Comparison of ENCODE assay signal across 22 mouse cellular contexts in genomic region chr8:90536196-90536640, GRCm38 (mm10).
A peak's percentile ranks its signal among the peaks of the same experiment; 100 is the strongest.
DNase-seq lines count a peak whose midpoint lies in the region; ATAC-seq and TF ChIP-seq lines count a peak whose summit lies in the region.
"Had no signal": no experiment of that assay in that cellular context is flagged by ENCODE, and none has a peak within 500 bp of the region (broad histone marks: within the 10 kb centered on the region; RNA-seq: fewer than 3 reads in every experiment).

No protein-coding gene starts in this region.

- no peaks in the 10 kb centered on the region for H3K36me3 ChIP-seq in forebrain, embryonic 13.5 days (ENCODE audit: poor library complexity, severe bottlenecking)
- H3K36me3 ChIP-seq in forebrain, embryonic 10.5 days (replicated peaks) = no peaks in the 10 kb centered on the region
- H3K36me3 ChIP-seq in forebrain, postnatal 0 days (ENCODE audit: insufficient read depth) = no peaks in the 10 kb centered on the region
- no peaks in the 10 kb centered on the region for H3K36me3 ChIP-seq in midbrain, embryonic 16.5 days (ENCODE audit: control insufficient read depth, insufficient read depth, low read length)
- H3K36me3 ChIP-seq: kidney, embryonic 15.5 days; limb, embryonic 13.5 days; liver, embryonic 13.5 days; lung, embryonic 15.5 days had no signal

- no peaks in the 10 kb centered on the region for H3K9me3 ChIP-seq in forebrain, embryonic 13.5 days (replicated peaks)
- H3K9me3 ChIP-seq in forebrain, embryonic 10.5 days = no peaks in the 10 kb centered on the region
- no peaks in the 10 kb centered on the region for H3K9me3 ChIP-seq in forebrain, postnatal 0 days (ENCODE audit: low read length)
- H3K9me3 ChIP-seq in midbrain, embryonic 16.5 days (replicated peaks; ENCODE audit: control insufficient read depth, low read length, poor library complexity, severe bottlenecking) = no peaks in the 10 kb centered on the region
- H3K9me3 ChIP-seq: kidney, embryonic 15.5 days; limb, embryonic 13.5 days; lung, embryonic 15.5 days had no signal

- no peak for DNase-seq in forebrain, embryonic 10.5 days (ENCODE audit: extremely low spot score, low spot score)
- peak; percentile 79 for DNase-seq in retina, postnatal 1 day
- no peak for DNase-seq in retina, embryonic 14.5 days (ENCODE audit: low spot score)
- peak; percentile 77 for DNase-seq in forebrain, postnatal 0 days
- no peak for DNase-seq in spleen, postnatal 14 days (ENCODE audit: low spot score in 2 of 2)
- DNase-seq in kidney, postnatal 4 days = no peak
- DNase-seq: adrenal gland, postnatal 14 days; cerebellum, adult 18-20 months; cerebellum, postnatal 36 days; heart, adult 18-20 months; heart, postnatal 4 days; liver, embryonic 13.5 days; spleen, adult 18-20 months had no signal

- peaks cover 31% of the 10 kb centered on the region for H3K4me1 ChIP-seq in forebrain, embryonic 13.5 days
- peaks cover 10% of the 10 kb centered on the region for H3K4me1 ChIP-seq in forebrain, embryonic 10.5 days
- H3K4me1 ChIP-seq in forebrain, postnatal 0 days (ENCODE audit: insufficient read depth) = no peaks in the 10 kb centered on the region
- H3K4me1 ChIP-seq in midbrain, embryonic 16.5 days (ENCODE audit: control insufficient read depth, insufficient read depth, low read length) = peaks cover 2% of the 10 kb centered on the region; the same call in 1 of the 2 replicates
- H3K4me1 ChIP-seq: kidney, embryonic 15.5 days; limb, embryonic 13.5 days; liver, embryonic 13.5 days; lung, embryonic 15.5 days had no signal

- no peak overlapping the region for H3K4me3 ChIP-seq in forebrain, embryonic 13.5 days
- H3K4me3 ChIP-seq in forebrain, embryonic 10.5 days = no peak overlapping the region
- H3K4me3 ChIP-seq in forebrain, postnatal 0 days (ENCODE audit: low read depth, low read length) = no peak overlapping the region
- H3K4me3 ChIP-seq in midbrain, embryonic 16.5 days (ENCODE audit: low read depth, low read length) = no peak overlapping the region
- H3K4me3 ChIP-seq: kidney, embryonic 15.5 days; limb, embryonic 13.5 days; liver, embryonic 13.5 days; lung, embryonic 15.5 days had no signal

- no peak for TF ChIP-seq CTCF in forebrain, postnatal 0 days (IDR thresholded peaks at IDR 0.05; ENCODE audit: low read depth)

- H3K27me3 ChIP-seq in forebrain, embryonic 13.5 days = no peaks in the 10 kb centered on the region
- no peaks in the 10 kb centered on the region for H3K27me3 ChIP-seq in forebrain, embryonic 10.5 days (ENCODE audit: poor library complexity, severe bottlenecking)
- no peaks in the 10 kb centered on the region for H3K27me3 ChIP-seq in forebrain, postnatal 0 days (ENCODE audit: insufficient read depth, low read length)
- H3K27me3 ChIP-seq in midbrain, embryonic 16.5 days (ENCODE audit: control insufficient read depth, insufficient read depth, low read depth, low read length) = no peaks in the 10 kb centered on the region
- H3K27me3 ChIP-seq: kidney, embryonic 15.5 days; limb, embryonic 13.5 days; liver, embryonic 13.5 days; lung, embryonic 15.5 days had no signal

- H3K4me2 ChIP-seq in forebrain, embryonic 13.5 days = peak overlapping the region; percentile 26; the same call in 1 of the 2 replicates
- no peak overlapping the region for H3K4me2 ChIP-seq in forebrain, postnatal 0 days (ENCODE audit: low read depth)
- no peak overlapping the region for H3K4me2 ChIP-seq in midbrain, embryonic 16.5 days (ENCODE audit: low read length)
- H3K4me2 ChIP-seq: kidney, embryonic 15.5 days; limb, embryonic 13.5 days; liver, embryonic 13.5 days; lung, embryonic 15.5 days had no signal

- 26% methylated on average over 4 of the region's 4 CpGs for WGBS in forebrain, embryonic 13.5 days
- WGBS in forebrain, embryonic 10.5 days = 86% methylated on average over 4 of the region's 4 CpGs
- WGBS in forebrain, postnatal 0 days = 18% methylated on average over 4 of the region's 4 CpGs
- WGBS in midbrain, embryonic 16.5 days = 37% methylated on average over 4 of the region's 4 CpGs

- no peak overlapping the region for H3K9ac ChIP-seq in forebrain, embryonic 13.5 days
- no peak overlapping the region for H3K9ac ChIP-seq in forebrain, postnatal 0 days
- H3K9ac ChIP-seq in midbrain, embryonic 16.5 days (ENCODE audit: low read depth, low read length) = no peak overlapping the region
- H3K9ac ChIP-seq: kidney, embryonic 15.5 days; limb, embryonic 13.5 days; liver, embryonic 13.5 days; lung, embryonic 15.5 days had no signal

- peak; percentile 90 for ATAC-seq in forebrain, embryonic 13.5 days
- peak; percentile 74; the same call in 1 of the 2 replicates for ATAC-seq in forebrain, postnatal 0 days
- peak; percentile 51; the same call in 1 of the 2 replicates for ATAC-seq in midbrain, embryonic 16.5 days
- ATAC-seq: activated CD4-positive, CD25-positive, alpha-beta regulatory T cell, adult 4 months; CD4-positive, CD25-positive, alpha-beta regulatory T cell, adult 4 months; intestine, postnatal 0 days had no signal

- H3K27ac ChIP-seq in forebrain, embryonic 13.5 days = no peak overlapping the region
- H3K27ac ChIP-seq in forebrain, embryonic 10.5 days = no peak overlapping the region
- H3K27ac ChIP-seq in forebrain, postnatal 0 days (ENCODE audit: low read depth, low read length) = no peak overlapping the region
- H3K27ac ChIP-seq in midbrain, embryonic 16.5 days (ENCODE audit: low read length) = no peak overlapping the region
- H3K27ac ChIP-seq: kidney, embryonic 15.5 days; limb, embryonic 13.5 days; liver, embryonic 13.5 days; lung, embryonic 15.5 days; macrophage had no signal

Comparison
In these comparisons a context has a peak if more than half of its experiments do, and no peak if none do; other contexts are left out.
1. DNase-seq: peak in retina, postnatal 1 day (single experiment) and forebrain, postnatal 0 days (single experiment); none in forebrain, embryonic 10.5 days (single experiment), retina, embryonic 14.5 days (single experiment), spleen, postnatal 14 days (0 of 2) and kidney, postnatal 4 days (0 of 2).
2. Peak in every context shown above with its lines, with median percentiles within 50 percentile points of each other: ATAC-seq.